Mouse (Mus musculus) MEL (cell line): Measurements from ENCODE around the gene Senp7.

Experiments used
- CTCF ChIP-seq, 3 experiments: IDR thresholded peaks in 2 of 3; conservative IDR thresholded peaks in 1 of 3; 2 replicates each; pipeline ENCODE4 v1.5.1; 2011 to 2012; ENCODE audit warnings: low read length in 3 of 3, low read depth in 2 of 3, mild to moderate bottlenecking in 2 of 3, improper control_type of control experiment in 1 of 3, inconsistent platforms in 1 of 3, mixed read lengths in 1 of 3, moderate library complexity in 1 of 3; ENCODE audit not compliant: control insufficient read depth in 1 of 3, insufficient read depth in 1 of 3, poor library complexity in 1 of 3, severe bottlenecking in 1 of 3
- KAT2A ChIP-seq: conservative IDR thresholded peaks from 2 replicates; pipeline ENCODE4 v1.6.1; 2012; ENCODE audit warnings: low read depth, low read length, improper control_type of control experiment, inconsistent platforms
- POLR2AphosphoS5 ChIP-seq: IDR thresholded peaks from 2 replicates; pipeline ENCODE4 v1.6.1; 2012; ENCODE audit warnings: low read depth, borderline replicate concordance, mild to moderate bottlenecking, inconsistent platforms, low read length, moderate library complexity, mixed read lengths

DNA sequence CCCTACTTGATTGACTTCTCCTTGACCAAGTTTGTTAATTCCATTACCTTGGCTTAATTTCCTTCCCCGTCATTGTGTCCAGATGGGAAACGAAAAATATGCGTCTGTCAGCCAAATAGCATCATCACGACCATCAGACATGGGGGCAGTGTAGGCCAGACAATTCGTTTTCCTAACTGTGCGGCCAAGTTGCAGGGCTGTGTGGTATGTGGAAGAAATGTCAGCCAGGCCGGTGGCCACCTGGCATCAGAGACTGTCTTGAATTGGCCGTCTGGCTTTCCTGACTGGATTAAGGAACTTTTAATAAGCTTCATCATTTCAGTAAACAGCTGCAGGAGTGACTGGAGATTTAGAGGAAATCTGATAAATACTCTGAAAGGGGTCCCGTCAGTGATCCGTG is 184.6 kb downstream of the Senp7 start:
- TF ChIP-seq CTCF (IDR thresholded peaks at IDR 0.05 in 2 of 3, conservative IDR thresholded peaks at IDR 0.05 in 1 of 3; ENCODE audit: control insufficient read depth in 1 of 3, insufficient read depth in 1 of 3, low read depth in 2 of 3, low read length in 3 of 3, poor library complexity in 1 of 3, severe bottlenecking in 1 of 3) (no peak), KAT2A (no peak), POLR2AphosphoS5 (no peak)
